Mouse (Mus musculus): Measurements from ENCODE around the gene Nif3l1. TPM values are rescaled to one million over a fixed set of nuclear protein-coding genes. Genes with fewer than 3 reads are reported as not detected.

The Nif3l1 gene
- polyA plus RNA-seq, 1 experiment, result 22.4 TPM

DNA sequence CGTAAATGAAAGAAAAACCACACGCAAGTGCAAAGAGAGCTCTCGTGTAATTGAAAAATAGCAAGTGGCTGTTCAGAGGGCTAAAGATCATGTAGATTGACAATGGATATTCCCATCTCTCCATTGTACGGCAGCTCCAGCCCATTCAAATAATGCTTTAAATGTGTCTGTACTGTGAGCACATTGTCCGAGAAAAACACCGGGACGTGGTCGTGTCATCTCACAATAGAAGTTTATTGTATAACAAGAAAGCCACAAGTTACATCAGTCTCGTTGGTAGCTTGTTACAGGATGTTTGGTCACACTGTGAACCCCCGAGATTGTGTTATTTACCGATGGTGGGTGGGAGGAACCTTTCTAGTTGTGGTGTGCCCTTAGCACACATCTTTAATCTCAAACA is 910 bp downstream of the Nif3l1 start:
- Histone ChIP-seq H3K4me3 (ENCODE audit: insufficient read depth, low read length) (peak overlapping the region; percentile 54), H3K27ac (ENCODE audit: insufficient read depth, low read length) (no peak overlapping the region), H3K4me1 (ENCODE audit: control insufficient read depth, insufficient read depth, low read length) (peaks cover 3% of the 10 kb centered on the region; the same call in 1 of the 2 replicates)
- no peak for TF ChIP-seq POLR2A (IDR thresholded peaks at IDR 0.05; ENCODE audit: extremely low read depth, insufficient read depth, low read length)
- TF ChIP-seq CTCF (IDR thresholded peaks at IDR 0.05; ENCODE audit: extremely low read depth, insufficient read depth, low read length), result no peak

DNA sequence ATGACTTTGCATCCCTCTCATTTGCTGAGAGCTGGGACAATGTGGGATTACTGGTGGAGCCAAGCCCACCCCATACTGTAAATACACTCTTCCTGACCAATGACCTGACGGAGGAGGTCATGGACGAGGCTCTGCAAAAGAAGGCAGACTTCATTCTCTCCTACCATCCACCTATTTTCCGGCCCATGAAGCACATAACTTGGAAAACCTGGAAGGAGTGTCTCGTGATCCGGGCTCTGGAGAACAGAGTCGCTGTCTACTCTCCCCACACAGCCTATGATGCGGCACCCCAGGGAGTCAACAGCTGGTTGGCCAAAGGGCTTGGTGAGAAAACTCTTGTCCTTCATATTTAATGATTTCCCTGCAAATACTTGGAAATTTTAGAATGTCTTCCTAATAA is 2.8 kb downstream of the Nif3l1 start:
- TF ChIP-seq CTCF (IDR thresholded peaks at IDR 0.05; ENCODE audit: extremely low read depth, insufficient read depth, low read length) (no peak), POLR2A (IDR thresholded peaks at IDR 0.05; ENCODE audit: extremely low read depth, insufficient read depth, low read length) (no peak)
- H3K4me1 ChIP-seq (ENCODE audit: control insufficient read depth, insufficient read depth, low read length), result peaks cover 3% of the 10 kb centered on the region; the same call in 1 of the 2 replicates
- H3K4me3 ChIP-seq (ENCODE audit: insufficient read depth, low read length), result no peak overlapping the region
- H3K27ac ChIP-seq (ENCODE audit: insufficient read depth, low read length), result no peak overlapping the region

DNA sequence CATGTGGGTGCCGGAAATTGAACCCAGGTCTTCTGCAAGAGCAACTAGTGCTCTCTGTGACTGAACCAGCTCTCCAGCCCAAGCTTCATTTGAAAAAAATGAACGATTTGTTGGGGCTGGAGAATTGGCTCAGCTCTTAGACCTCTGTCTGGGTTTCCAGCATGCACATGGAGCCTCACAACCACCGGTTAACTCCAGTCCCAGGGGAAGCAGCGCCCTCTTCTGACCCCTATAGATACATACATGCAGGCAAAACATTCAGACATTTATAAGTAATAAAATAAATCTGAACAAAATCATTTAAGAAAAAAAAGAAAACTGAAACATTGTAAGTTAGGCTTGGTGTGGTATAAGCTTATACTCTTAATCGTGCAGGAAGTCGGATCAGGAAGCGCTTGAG is 3.4 kb downstream of the Nif3l1 start:
- H3K27ac ChIP-seq (ENCODE audit: insufficient read depth, low read length), result no peak overlapping the region
- no peak overlapping the region for H3K4me3 ChIP-seq (ENCODE audit: insufficient read depth, low read length)
- peaks cover 3% of the 10 kb centered on the region; the same call in 1 of the 2 replicates for H3K4me1 ChIP-seq (ENCODE audit: control insufficient read depth, insufficient read depth, low read length)
- TF ChIP-seq POLR2A (IDR thresholded peaks at IDR 0.05; ENCODE audit: extremely low read depth, insufficient read depth, low read length) (no peak), CTCF (IDR thresholded peaks at IDR 0.05; ENCODE audit: extremely low read depth, insufficient read depth, low read length) (no peak)

DNA sequence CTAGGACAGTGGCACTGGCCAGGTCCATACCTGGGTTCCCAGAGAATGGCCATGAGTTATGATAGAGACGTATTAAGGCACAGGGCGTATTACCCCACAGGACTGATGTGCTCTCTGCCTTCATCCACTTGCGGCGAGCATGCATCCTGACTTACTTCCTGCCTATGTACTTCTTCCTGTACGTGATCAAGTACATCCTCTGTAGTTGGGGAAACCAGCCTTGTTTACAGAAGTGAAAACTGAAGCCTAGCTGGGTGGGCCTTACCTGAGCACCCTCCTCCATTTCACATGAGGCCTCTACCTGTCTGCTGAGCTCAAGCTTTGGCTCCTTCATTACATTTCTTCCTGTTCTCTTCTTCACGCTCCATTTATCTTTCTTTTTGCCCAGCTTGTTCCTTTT is 9.4 kb downstream of the Nif3l1 start:
- TF ChIP-seq POLR2A (IDR thresholded peaks at IDR 0.05; ENCODE audit: extremely low read depth, insufficient read depth, low read length), result no peak
- no peak for TF ChIP-seq CTCF (IDR thresholded peaks at IDR 0.05; ENCODE audit: extremely low read depth, insufficient read depth, low read length)
- Histone ChIP-seq H3K27ac (ENCODE audit: insufficient read depth, low read length) (no peak overlapping the region), H3K4me1 (ENCODE audit: control insufficient read depth, insufficient read depth, low read length) (no peaks in the 10 kb centered on the region), H3K4me3 (ENCODE audit: insufficient read depth, low read length) (no peak overlapping the region)

DNA sequence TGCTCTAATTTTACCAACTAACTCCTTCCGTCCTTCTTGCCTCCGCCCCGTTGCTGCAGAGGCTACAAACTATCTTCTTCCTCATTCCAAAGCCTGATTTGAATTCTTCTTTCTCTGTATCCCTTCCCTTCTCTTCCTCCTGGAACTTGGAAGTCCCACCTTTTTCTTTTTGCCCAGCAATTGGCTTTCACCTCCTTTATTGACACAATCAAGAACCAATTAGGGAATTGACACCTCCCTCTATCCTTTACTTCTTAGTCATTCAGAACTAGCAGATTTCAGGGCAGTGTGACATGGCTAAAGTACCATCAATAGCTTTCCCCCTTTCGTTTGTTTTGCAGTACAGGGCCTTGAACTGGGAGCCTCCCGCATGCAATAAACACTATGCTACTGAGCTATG is 13.2 kb downstream of the Nif3l1 start:
- no peak overlapping the region for H3K27ac ChIP-seq (ENCODE audit: insufficient read depth, low read length)
- no peak for TF ChIP-seq POLR2A (IDR thresholded peaks at IDR 0.05; ENCODE audit: extremely low read depth, insufficient read depth, low read length)
- no peak for TF ChIP-seq CTCF (IDR thresholded peaks at IDR 0.05; ENCODE audit: extremely low read depth, insufficient read depth, low read length)
- H3K4me3 ChIP-seq (ENCODE audit: insufficient read depth, low read length), result no peak overlapping the region
- H3K4me1 ChIP-seq (ENCODE audit: control insufficient read depth, insufficient read depth, low read length), result no peaks in the 10 kb centered on the region

DNA sequence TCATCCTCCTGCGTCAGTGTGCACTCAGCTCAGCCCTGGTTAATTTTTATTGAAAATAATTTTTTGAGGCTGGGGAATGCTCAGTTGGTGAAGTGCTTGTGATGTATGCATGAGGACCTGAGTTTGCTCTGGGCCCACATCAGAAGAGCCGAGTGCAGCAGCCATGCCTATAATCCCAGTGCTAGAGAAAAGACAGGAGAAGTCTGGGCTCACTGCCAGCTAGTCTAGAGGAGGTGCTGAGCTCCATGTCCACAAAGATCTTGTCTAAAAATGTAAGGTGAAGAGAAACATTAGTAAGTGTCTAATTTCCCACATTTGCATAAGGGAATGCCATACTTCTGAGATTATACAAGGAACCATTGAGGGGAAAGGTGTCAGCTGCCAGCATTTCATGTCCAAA is 13.9 kb downstream of the Nif3l1 start:
- Histone ChIP-seq H3K4me3 (ENCODE audit: insufficient read depth, low read length) (no peak overlapping the region), H3K27ac (ENCODE audit: insufficient read depth, low read length) (no peak overlapping the region), H3K4me1 (ENCODE audit: control insufficient read depth, insufficient read depth, low read length) (peaks cover 2% of the 10 kb centered on the region; the same call in 1 of the 2 replicates)
- TF ChIP-seq POLR2A (IDR thresholded peaks at IDR 0.05; ENCODE audit: extremely low read depth, insufficient read depth, low read length) (no peak), CTCF (IDR thresholded peaks at IDR 0.05; ENCODE audit: extremely low read depth, insufficient read depth, low read length) (no peak)

DNA sequence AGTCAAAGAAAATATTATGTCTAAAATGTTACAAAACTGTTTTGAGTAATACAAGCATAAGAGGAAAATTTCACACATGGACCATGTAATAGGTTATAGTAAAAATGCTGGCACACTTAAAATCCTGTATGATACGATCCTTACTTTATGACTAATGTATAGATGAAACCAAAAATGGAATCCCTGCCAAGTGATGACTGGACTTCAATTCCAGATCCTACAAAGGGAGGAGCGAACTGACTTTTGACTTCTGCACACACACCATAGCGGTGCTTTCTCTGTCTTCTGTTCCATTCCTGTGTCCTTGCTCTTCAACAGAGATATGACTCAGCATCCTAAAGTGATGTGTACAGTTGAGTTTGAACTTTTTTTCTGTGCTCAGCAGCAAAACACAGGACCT is 15.6 kb downstream of the Nif3l1 start:
- peaks cover 2% of the 10 kb centered on the region; the same call in 1 of the 2 replicates for H3K4me1 ChIP-seq (ENCODE audit: control insufficient read depth, insufficient read depth, low read length)
- no peak overlapping the region for H3K27ac ChIP-seq (ENCODE audit: insufficient read depth, low read length)
- TF ChIP-seq POLR2A (IDR thresholded peaks at IDR 0.05; ENCODE audit: extremely low read depth, insufficient read depth, low read length) (no peak), CTCF (IDR thresholded peaks at IDR 0.05; ENCODE audit: extremely low read depth, insufficient read depth, low read length) (no peak)
- H3K4me3 ChIP-seq (ENCODE audit: insufficient read depth, low read length), result no peak overlapping the region

DNA sequence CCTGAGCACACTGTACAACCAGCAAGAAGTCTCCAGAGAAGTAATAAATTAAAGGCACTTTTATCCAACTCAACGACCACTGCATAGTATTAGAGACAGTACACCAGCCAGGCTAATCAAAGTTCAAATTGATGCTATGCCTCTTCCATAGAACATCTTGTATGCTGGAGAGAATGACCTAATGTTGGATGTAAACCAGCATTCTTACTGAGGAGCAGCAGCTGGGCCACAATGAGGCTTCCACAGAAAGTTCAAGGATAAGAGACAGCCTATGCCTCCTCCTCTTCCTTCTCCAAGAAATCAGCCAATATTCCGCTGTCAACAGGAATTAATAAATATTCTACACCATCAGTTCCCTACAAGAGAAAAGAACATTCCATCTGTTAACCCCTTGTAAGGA is 19.0 kb downstream of the Nif3l1 start:
- H3K27ac ChIP-seq (ENCODE audit: insufficient read depth, low read length), result no peak overlapping the region
- H3K4me1 ChIP-seq (ENCODE audit: control insufficient read depth, insufficient read depth, low read length), result peaks cover 2% of the 10 kb centered on the region; the same call in 1 of the 2 replicates
- H3K4me3 ChIP-seq (ENCODE audit: insufficient read depth, low read length), result no peak overlapping the region
- no peak for TF ChIP-seq POLR2A (IDR thresholded peaks at IDR 0.05; ENCODE audit: extremely low read depth, insufficient read depth, low read length)
- TF ChIP-seq CTCF (IDR thresholded peaks at IDR 0.05; ENCODE audit: extremely low read depth, insufficient read depth, low read length), result no peak

DNA sequence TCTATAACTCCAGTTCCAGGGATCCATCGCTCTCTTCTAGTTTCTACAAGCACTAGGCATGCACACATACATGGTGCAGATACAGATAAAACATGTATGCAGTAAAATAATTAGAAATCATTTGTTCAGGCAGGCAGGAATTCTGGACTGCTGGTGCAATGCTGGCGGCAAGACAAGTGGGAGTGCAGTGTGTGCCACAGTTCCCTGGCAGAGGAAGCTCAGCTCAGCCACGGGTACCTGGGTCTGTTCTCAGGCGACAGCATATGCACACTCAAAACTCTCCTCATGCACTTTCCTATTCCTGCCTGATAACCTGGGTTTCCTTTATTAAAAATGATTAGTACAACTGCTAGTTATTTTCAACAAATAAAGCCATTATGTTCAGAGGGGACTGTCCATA is 20.1 kb downstream of the Nif3l1 start:
- TF ChIP-seq POLR2A (IDR thresholded peaks at IDR 0.05; ENCODE audit: extremely low read depth, insufficient read depth, low read length), result no peak
- Histone ChIP-seq H3K4me1 (ENCODE audit: control insufficient read depth, insufficient read depth, low read length) (peaks cover 2% of the 10 kb centered on the region; the same call in 1 of the 2 replicates), H3K4me3 (ENCODE audit: insufficient read depth, low read length) (no peak overlapping the region), H3K27ac (ENCODE audit: insufficient read depth, low read length) (no peak overlapping the region)

DNA sequence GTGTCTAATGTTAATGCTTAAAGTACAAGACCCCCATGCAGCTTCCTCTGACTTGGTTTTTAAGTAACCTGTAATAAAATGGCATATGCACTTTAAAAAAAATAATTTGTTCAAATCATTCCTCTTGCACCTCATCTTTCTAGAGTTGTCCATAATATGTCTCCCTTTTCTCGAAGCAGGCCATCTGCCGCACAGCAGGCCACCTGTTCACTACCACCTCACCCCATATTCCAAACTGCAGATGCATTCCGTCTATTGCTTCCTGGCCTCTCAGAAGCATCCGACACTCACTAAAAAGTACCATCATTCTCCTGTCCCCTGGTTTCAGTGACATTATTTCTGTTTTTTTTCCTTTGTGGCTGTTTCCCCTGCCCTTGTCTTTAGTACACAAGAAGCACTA is 20.6 kb downstream of the Nif3l1 start:
- H3K4me1 ChIP-seq (ENCODE audit: control insufficient read depth, insufficient read depth, low read length), result peaks cover 2% of the 10 kb centered on the region; the same call in 1 of the 2 replicates
- H3K27ac ChIP-seq (ENCODE audit: insufficient read depth, low read length), result no peak overlapping the region
- no peak overlapping the region for H3K4me3 ChIP-seq (ENCODE audit: insufficient read depth, low read length)
- no peak for TF ChIP-seq POLR2A (IDR thresholded peaks at IDR 0.05; ENCODE audit: extremely low read depth, insufficient read depth, low read length)
- TF ChIP-seq CTCF (IDR thresholded peaks at IDR 0.05; ENCODE audit: extremely low read depth, insufficient read depth, low read length), result no peak
